Comparison of ENCODE assay signal across 25 mouse cellular contexts in the genomic region with DNA sequence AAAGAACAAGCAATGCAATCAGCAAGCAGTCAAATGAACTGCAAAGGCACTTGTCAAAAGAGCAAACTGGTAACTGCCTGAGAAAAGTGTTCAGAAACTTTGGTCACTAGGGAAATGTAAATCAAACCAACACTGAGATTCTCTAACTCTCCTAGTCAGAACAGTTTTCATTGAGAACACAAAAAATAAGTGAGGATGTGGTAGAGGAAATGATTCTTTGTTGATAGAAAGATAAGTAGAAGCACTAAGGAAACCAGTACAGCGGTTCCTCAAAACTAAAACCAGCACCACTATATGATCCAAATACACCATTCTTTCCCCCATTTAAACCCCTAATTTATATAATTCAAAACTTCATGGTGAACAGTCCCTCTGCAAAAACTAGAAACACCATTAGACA.
A peak's percentile ranks its signal among the peaks of the same experiment; 100 is the strongest.
DNase-seq lines count a peak whose midpoint lies in the region; ATAC-seq lines count a peak whose summit lies in the region.
"Had no signal": no experiment of that assay in that cellular context is flagged by ENCODE, and none has a peak within 500 bp of the region (broad histone marks: within the 10 kb centered on the region; RNA-seq: fewer than 3 reads in every experiment).

No protein-coding gene starts in this region.

- no peak overlapping the region for H3K4me2 ChIP-seq in forebrain, embryonic 16.5 days (ENCODE audit: low read length)
- H3K4me2 ChIP-seq in hindbrain, embryonic 16.5 days (ENCODE audit: low read length) = no peak overlapping the region
- H3K4me2 ChIP-seq: heart, embryonic 13.5 days; hindbrain, embryonic 13.5 days; intestine, embryonic 15.5 days had no signal

- no peak overlapping the region for H3K27ac ChIP-seq in forebrain, embryonic 10.5 days
- H3K27ac ChIP-seq in forebrain, embryonic 16.5 days (ENCODE audit: low read length) = no peak overlapping the region
- H3K27ac ChIP-seq in hindbrain, embryonic 16.5 days (ENCODE audit: low read depth, low read length) = no peak overlapping the region
- H3K27ac ChIP-seq: heart, adult 2 months; heart, embryonic 10.5 days; heart, embryonic 13.5 days; hindbrain, embryonic 13.5 days; hindbrain, postnatal 0 days; intestine, embryonic 15.5 days had no signal

- peak; percentile 60 for ATAC-seq in CD4-positive, CD25-positive, alpha-beta regulatory T cell, adult 4 months
- ATAC-seq in hematopoietic stem cell, adult 5-6 weeks (replicated peaks in 1 of 2; ENCODE audit: insufficient read depth in 1 of 2, low FRiP score in 2 of 2, low TSS enrichment in 1 of 2, low read depth in 1 of 2, poor library complexity in 2 of 2, severe bottlenecking in 2 of 2) = peak; percentile 56 to 75; a peak in 3 of 4 replicates
- no peak for ATAC-seq in forebrain, embryonic 16.5 days
- no peak for ATAC-seq in hindbrain, embryonic 16.5 days
- ATAC-seq: forebrain, embryonic 14.5 days; hindbrain, postnatal 0 days; intestine, embryonic 15.5 days had no signal

- H3K9ac ChIP-seq in forebrain, embryonic 16.5 days (replicated peaks; ENCODE audit: low read depth, low read length) = no peak overlapping the region
- no peak overlapping the region for H3K9ac ChIP-seq in hindbrain, embryonic 16.5 days (ENCODE audit: low read depth, low read length)
- H3K9ac ChIP-seq: heart, embryonic 13.5 days; hindbrain, embryonic 13.5 days; intestine, embryonic 15.5 days had no signal

- WGBS in forebrain, embryonic 10.5 days = 92% methylated on average over 1 of the region's 1 CpGs
- 94% methylated on average over 1 of the region's 1 CpGs for whole genome bisulfite sequencing in forebrain, embryonic 16.5 days
- WGBS in hindbrain, embryonic 16.5 days = 100% methylated on average over 1 of the region's 1 CpGs

- no peaks in the 10 kb centered on the region for H3K27me3 ChIP-seq in forebrain, embryonic 10.5 days (ENCODE audit: poor library complexity, severe bottlenecking)
- no peaks in the 10 kb centered on the region for H3K27me3 ChIP-seq in forebrain, embryonic 16.5 days (replicated peaks; ENCODE audit: control insufficient read depth, insufficient read depth, low read length)
- H3K27me3 ChIP-seq in hindbrain, embryonic 16.5 days (replicated peaks; ENCODE audit: control insufficient read depth, insufficient read depth, low read length) = no peaks in the 10 kb centered on the region
- H3K27me3 ChIP-seq: heart, embryonic 13.5 days; hindbrain, embryonic 13.5 days; intestine, embryonic 15.5 days had no signal

- DNase-seq in CD4-positive helper T cell, adult 2 months (ENCODE audit: low read depth, low spot score) = peak; percentile 28
- DNase-seq in naive thymus-derived CD4-positive, alpha-beta T cell, adult 2 months (ENCODE audit: low read depth) = peak; percentile 20
- DNase-seq in forebrain, embryonic 10.5 days (ENCODE audit: extremely low spot score, low spot score) = no peak
- DNase-seq: adrenal gland, postnatal 10 days; adrenal gland, postnatal 36 days; cerebellum, adult 11-12 months; cerebellum, adult 8-10 months; cerebellum, postnatal 10 days; cerebellum, postnatal 36 days; gastrocnemius, postnatal 25 days; heart, adult 2 months; heart, postnatal 14 days; heart, postnatal 4 days; kidney, adult 11 months; kidney, adult 8-10 months had no signal

- no peaks in the 10 kb centered on the region for H3K4me1 ChIP-seq in forebrain, embryonic 10.5 days
- no peaks in the 10 kb centered on the region for H3K4me1 ChIP-seq in forebrain, embryonic 16.5 days (replicated peaks; ENCODE audit: control insufficient read depth, insufficient read depth, low read length)
- no peaks in the 10 kb centered on the region for H3K4me1 ChIP-seq in hindbrain, embryonic 16.5 days (ENCODE audit: control insufficient read depth, insufficient read depth, low read depth, low read length)
- H3K4me1 ChIP-seq: heart, embryonic 10.5 days; heart, embryonic 13.5 days; hindbrain, embryonic 13.5 days; intestine, embryonic 15.5 days had no signal

- peaks cover 12% of the 10 kb centered on the region for H3K9me3 ChIP-seq in forebrain, embryonic 10.5 days
- H3K9me3 ChIP-seq in forebrain, embryonic 16.5 days (ENCODE audit: control insufficient read depth, low read length) = 0 out of 2 replicates have a peak, but pooled peaks cover 5% of the 10 kb centered on the region
- peaks cover 7% of the 10 kb centered on the region for H3K9me3 ChIP-seq in hindbrain, embryonic 16.5 days (ENCODE audit: control insufficient read depth, low read length)
- H3K9me3 ChIP-seq: intestine, embryonic 15.5 days had no signal

- H3K36me3 ChIP-seq in forebrain, embryonic 10.5 days (replicated peaks) = peaks cover 41% of the 10 kb centered on the region
- peaks cover 6% of the 10 kb centered on the region; the same call in 1 of the 2 replicates for H3K36me3 ChIP-seq in forebrain, embryonic 16.5 days (ENCODE audit: control insufficient read depth, insufficient read depth)
- peaks cover 12% of the 10 kb centered on the region for H3K36me3 ChIP-seq in hindbrain, embryonic 16.5 days (ENCODE audit: control insufficient read depth, insufficient read depth, low read length)

- no peak overlapping the region for H3K4me3 ChIP-seq in forebrain, embryonic 10.5 days
- H3K4me3 ChIP-seq in forebrain, embryonic 16.5 days (replicated peaks; ENCODE audit: low read length) = no peak overlapping the region
- H3K4me3 ChIP-seq in hindbrain, embryonic 16.5 days (ENCODE audit: low read length) = no peak overlapping the region
- H3K4me3 ChIP-seq: heart, adult 2 months; heart, embryonic 10.5 days; heart, embryonic 13.5 days; hindbrain, embryonic 13.5 days; intestine, embryonic 15.5 days had no signal

Comparison
In these comparisons a context has a peak if more than half of its experiments do, and no peak if none do; other contexts are left out.
1. ATAC-seq: peak in CD4-positive, CD25-positive, alpha-beta regulatory T cell, adult 4 months (single experiment) and hematopoietic stem cell, adult 5-6 weeks (2 of 2); none in forebrain, embryonic 16.5 days (single experiment) and hindbrain, embryonic 16.5 days (single experiment).